8 mouse cellular contexts compared by ENCODE assay signal in genomic region chr2:75589452-75589851, GRCm38 (mm10).
DNase-seq lines count a peak whose midpoint lies in the region; ATAC-seq and TF ChIP-seq lines count a peak whose summit lies in the region.

No protein-coding gene starts in this region.

- 0 out of 2 replicates have a peak, but pooled peaks cover 4% of the 10 kb centered on the region for H3K4me1 ChIP-seq in forebrain, postnatal 0 days (ENCODE audit: insufficient read depth)
- H3K4me1 ChIP-seq in limb, embryonic 14.5 days (ENCODE audit: control insufficient read depth, insufficient read depth, low read length), result peaks cover 9% of the 10 kb centered on the region; the same call in 1 of the 2 replicates
- 0 out of 2 replicates have a peak, but pooled peaks cover 5% of the 10 kb centered on the region for H3K4me1 ChIP-seq in neural tube, embryonic 14.5 days (ENCODE audit: control insufficient read depth, insufficient read depth, low read length)

- H3K27me3 ChIP-seq in forebrain, postnatal 0 days (ENCODE audit: insufficient read depth, low read length), result no peaks in the 10 kb centered on the region; the same call in 1 of the 2 replicates
- peaks cover 45% of the 10 kb centered on the region for H3K27me3 ChIP-seq in limb, embryonic 14.5 days (ENCODE audit: control insufficient read depth, insufficient read depth, low read length)
- H3K27me3 ChIP-seq in neural tube, embryonic 14.5 days (ENCODE audit: control insufficient read depth, insufficient read depth, low read length), result no peaks in the 10 kb centered on the region

- H3K4me2 ChIP-seq in forebrain, postnatal 0 days (ENCODE audit: low read depth), result peak overlapping the region; percentile 38
- H3K4me2 ChIP-seq in limb, embryonic 14.5 days (replicated peaks; ENCODE audit: low read depth, low read length, severe bottlenecking), result peak overlapping the region; percentile 35
- peak overlapping the region; percentile 42 for H3K4me2 ChIP-seq in neural tube, embryonic 14.5 days (ENCODE audit: low read depth, low read length)

- no peak for TF ChIP-seq CTCF in brain, embryonic 14.5 days (IDR thresholded peaks at IDR 0.05; ENCODE audit: borderline replicate concordance, extremely low read depth, insufficient read depth, insufficient read length)
- no peak for TF ChIP-seq CTCF in forebrain, postnatal 0 days (IDR thresholded peaks at IDR 0.05; ENCODE audit: low read depth)

- peak overlapping the region; percentile 18 for H3K4me3 ChIP-seq in forebrain, postnatal 0 days (ENCODE audit: low read depth, low read length)
- H3K4me3 ChIP-seq in limb, embryonic 14.5 days (replicated peaks; ENCODE audit: low read length), result peak overlapping the region; percentile 10; the same call in 1 of the 2 replicates
- no peak overlapping the region for H3K4me3 ChIP-seq in neural tube, embryonic 14.5 days (ENCODE audit: low read depth, low read length)

- no peak for TF ChIP-seq POLR2A in brain, embryonic 14.5 days (IDR thresholded peaks at IDR 0.05; ENCODE audit: borderline replicate concordance, extremely low read depth, insufficient read depth, insufficient read length, poor library complexity, severe bottlenecking)
- TF ChIP-seq POLR2A in limb, embryonic 14.5 days (IDR thresholded peaks at IDR 0.05; ENCODE audit: borderline replicate concordance, extremely low read depth, insufficient read depth, insufficient read length), result no peak

- H3K36me3 ChIP-seq in forebrain, postnatal 0 days (ENCODE audit: insufficient read depth), result no peaks in the 10 kb centered on the region
- H3K36me3 ChIP-seq in limb, embryonic 14.5 days (ENCODE audit: control insufficient read depth, insufficient read depth, low read length), result no peaks in the 10 kb centered on the region
- no peaks in the 10 kb centered on the region for H3K36me3 ChIP-seq in neural tube, embryonic 14.5 days (ENCODE audit: control insufficient read depth, insufficient read depth, low read length)

- no peaks in the 10 kb centered on the region for H3K9me3 ChIP-seq in forebrain, postnatal 0 days (ENCODE audit: low read length)
- H3K9me3 ChIP-seq in limb, embryonic 14.5 days (ENCODE audit: control insufficient read depth, low read length), result no peaks in the 10 kb centered on the region
- H3K9me3 ChIP-seq in neural tube, embryonic 14.5 days (ENCODE audit: control insufficient read depth, low read length), result no peaks in the 10 kb centered on the region

- H3K27ac ChIP-seq in forebrain, postnatal 0 days (ENCODE audit: low read depth, low read length), result no peak overlapping the region
- no peak overlapping the region for H3K27ac ChIP-seq in limb, embryonic 14.5 days (replicated peaks; ENCODE audit: low read depth, low read length)
- H3K27ac ChIP-seq in neural tube, embryonic 14.5 days (ENCODE audit: low read depth, low read length), result peak overlapping the region; percentile 58

- ATAC-seq in forebrain, postnatal 0 days, result peak; percentile 71
- no peak for ATAC-seq in limb, embryonic 14.5 days (ENCODE audit: low FRiP score, low read depth)
- ATAC-seq in neural tube, embryonic 14.5 days (ENCODE audit: low read depth), result peak; percentile 66; the same call in 1 of the 2 replicates
- no peak for ATAC-seq in inflammation-experienced regulatory T-cells, adult 6 months

- WGBS in forebrain, postnatal 0 days, result 4% methylated on average over 19 of the region's 19 CpGs
- WGBS in limb, embryonic 14.5 days, result 4% methylated on average over 19 of the region's 19 CpGs
- 5% methylated on average over 19 of the region's 19 CpGs for WGBS in neural tube, embryonic 14.5 days

- H3K9ac ChIP-seq in forebrain, postnatal 0 days, result peak overlapping the region; percentile 22; the same call in 1 of the 2 replicates
- no peak overlapping the region for H3K9ac ChIP-seq in limb, embryonic 14.5 days (ENCODE audit: low read depth, low read length, severe bottlenecking)
- no peak overlapping the region; the same call in 1 of the 2 replicates for H3K9ac ChIP-seq in neural tube, embryonic 14.5 days (replicated peaks; ENCODE audit: low read depth, low read length)

- peak; percentile 18 for DNase-seq in kidney, adult 18-20 months
- no peak for DNase-seq in kidney, adult 8-10 months
- DNase-seq in brain, embryonic 14.5 days (ENCODE audit: low read depth), result peak; percentile 82
- DNase-seq in forebrain, postnatal 0 days, result peak; percentile 71
- peak; percentile 38 for DNase-seq in limb, embryonic 14.5 days (ENCODE audit: low spot score)
- DNase-seq in lung, postnatal 25 days (ENCODE audit: low spot score), result no peak

Comparison
In these comparisons a context has a peak if more than half of its experiments do, and no peak if none do; other contexts are left out.
1. DNase-seq: peak in kidney, adult 18-20 months (single experiment), brain, embryonic 14.5 days (single experiment), forebrain, postnatal 0 days (single experiment) and limb, embryonic 14.5 days (single experiment); none in kidney, adult 8-10 months (0 of 2) and lung, postnatal 25 days (single experiment).
2. ATAC-seq: peak in forebrain, postnatal 0 days (single experiment) and neural tube, embryonic 14.5 days (single experiment); none in limb, embryonic 14.5 days (single experiment) and inflammation-experienced regulatory T-cells, adult 6 months (single experiment).
3. Peak in every context shown above with its lines, with median percentiles within 50 percentile points of each other: H3K4me2 ChIP-seq.